Mouse (Mus musculus) left cerebral cortex, adult 8-10 months (tissue): ENCODE measurements at regions not wholly inside any gene's neighbourhood (a gene's known extent, or its start where the extent isn't known, plus 50 kb on each side); places are given as distances from the start of the nearest gene placed in this dataset.
"Not testable (repeated sequence)": the region's sequence is repeated elsewhere in the genome, so short reads cannot be mapped to it uniquely, and the experiment has no call there.

Experiments
- DNase-seq, 2 experiments: peaks; one replicate each; pipeline ENCODE4 v3.0.0; 2022; ENCODE audit warnings: low spot score in 2 of 2

GRCm38 (mm10) chr8:116053043-116053442, 345.4 kb upstream of the Maf start:
- DNase-seq, result no peak

- no peak for DNase-seq
These were observed 340.9 kb upstream of the Maf start for GRCm38 (mm10) chr8:116048480-116048879.

- DNase-seq, result no peak
These were observed 339.3 kb upstream of the Maf start for GRCm38 (mm10) chr8:116046859-116047258.

- no peak for DNase-seq
These were observed 337.9 kb upstream of the Maf start for GRCm38 (mm10) chr8:116045526-116045925.

GRCm38 (mm10) chr8:116043381-116043780, 335.8 kb upstream of the Maf start:
- no peak for DNase-seq

GRCm38 (mm10) chr8:116030966-116031365, 323.4 kb upstream of the Maf start:
- DNase-seq, result no peak

GRCm38 (mm10) chr8:116025321-116025720, 317.7 kb upstream of the Maf start:
- peak in 1 of 2 experiments; percentile 8 for DNase-seq

GRCm38 (mm10) chr8:116024811-116025210, 317.2 kb upstream of the Maf start:
- DNase-seq, result no peak

- DNase-seq, result no peak
These were observed 314.1 kb upstream of the Maf start for GRCm38 (mm10) chr8:116021691-116022090.

- no peak for DNase-seq
These were observed 287.7 kb upstream of the Maf start for GRCm38 (mm10) chr8:115995320-115995719.

- DNase-seq, result no peak
These were observed 284.4 kb upstream of the Maf start for GRCm38 (mm10) chr8:115991989-115992388.

- no peak for DNase-seq
These were observed 275.8 kb upstream of the Maf start for GRCm38 (mm10) chr8:115983397-115983796.

- no peak for DNase-seq
These were observed 274.7 kb upstream of the Maf start for GRCm38 (mm10) chr8:115982326-115982725.

- no peak for DNase-seq
These were observed 273.8 kb upstream of the Maf start for GRCm38 (mm10) chr8:115981426-115981825.

GRCm38 (mm10) chr8:115980616-115981015, 273.0 kb upstream of the Maf start:
- DNase-seq, result no peak

GRCm38 (mm10) chr8:115977152-115977551, 269.6 kb upstream of the Maf start:
- DNase-seq, result no peak

- no peak for DNase-seq
These were observed 267.1 kb upstream of the Maf start for GRCm38 (mm10) chr8:115974706-115975105.

GRCm38 (mm10) chr8:115971351-115971750, 263.8 kb upstream of the Maf start:
- DNase-seq, result not testable (repeated sequence)

- no peak for DNase-seq
These were observed 260.5 kb upstream of the Maf start for GRCm38 (mm10) chr8:115968121-115968520.

- no peak for DNase-seq
These were observed 258.4 kb upstream of the Maf start for GRCm38 (mm10) chr8:115965981-115966380.

- DNase-seq, result no peak
These were observed 247.8 kb upstream of the Maf start for GRCm38 (mm10) chr8:115955371-115955770.

- no peak for DNase-seq
These were observed 246.3 kb upstream of the Maf start for GRCm38 (mm10) chr8:115953783-115954470.

- no peak for DNase-seq
These were observed 244.9 kb upstream of the Maf start for GRCm38 (mm10) chr8:115952496-115952895.

GRCm38 (mm10) chr8:115948916-115949315, 241.3 kb upstream of the Maf start:
- DNase-seq, result no peak
